Mouse (Mus musculus): ENCODE results near the gene Vgll4. TPM values are rescaled to one million over a fixed set of nuclear protein-coding genes. Genes with fewer than 3 reads are reported as not detected.

The Vgll4 gene
- polyA plus RNA-seq, 1 experiment from 2014 or later, result 35.6 TPM

DNA sequence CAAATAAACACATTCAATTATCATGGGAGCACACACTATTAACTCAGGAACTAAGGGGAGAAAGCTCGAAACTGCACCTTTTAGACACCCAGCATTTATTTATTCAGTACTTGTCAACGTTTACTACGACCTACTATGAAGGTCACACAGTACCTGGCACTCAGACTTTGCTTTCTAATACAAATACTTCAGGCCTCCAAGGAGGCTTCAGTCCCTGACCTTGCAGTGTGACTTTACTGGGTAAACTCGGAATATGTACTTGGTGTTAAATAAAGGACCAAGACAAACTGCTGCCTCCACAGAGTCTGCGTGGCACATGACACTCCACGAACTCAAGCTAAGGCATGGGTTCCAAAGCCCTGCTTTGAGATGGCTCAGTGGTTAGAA, 10.8 kb downstream of the Vgll4 start:
- H3K27ac ChIP-seq (ENCODE audit: low read depth, low read length), result no peak overlapping the region
- H3K9ac ChIP-seq (replicated peaks; ENCODE audit: low read depth, low read length), result no peak overlapping the region
- 85% methylated on average over 6 of the region's 6 CpGs for WGBS
- H3K4me1 ChIP-seq (ENCODE audit: control insufficient read depth, insufficient read depth, low read length), result no peaks in the 10 kb centered on the region
- H3K36me3 ChIP-seq (ENCODE audit: control insufficient read depth, insufficient read depth, low read length), result no peaks in the 10 kb centered on the region
- no peaks in the 10 kb centered on the region for H3K27me3 ChIP-seq (ENCODE audit: control insufficient read depth, insufficient read depth, low read length)
- H3K9me3 ChIP-seq (ENCODE audit: control insufficient read depth, low read length), result no peaks in the 10 kb centered on the region
- H3K4me2 ChIP-seq (ENCODE audit: low read depth, low read length), result no peak overlapping the region
- no peak overlapping the region for H3K4me3 ChIP-seq (ENCODE audit: low read depth, low read length)
- no peak for ATAC-seq (ENCODE audit: low read depth)

DNA sequence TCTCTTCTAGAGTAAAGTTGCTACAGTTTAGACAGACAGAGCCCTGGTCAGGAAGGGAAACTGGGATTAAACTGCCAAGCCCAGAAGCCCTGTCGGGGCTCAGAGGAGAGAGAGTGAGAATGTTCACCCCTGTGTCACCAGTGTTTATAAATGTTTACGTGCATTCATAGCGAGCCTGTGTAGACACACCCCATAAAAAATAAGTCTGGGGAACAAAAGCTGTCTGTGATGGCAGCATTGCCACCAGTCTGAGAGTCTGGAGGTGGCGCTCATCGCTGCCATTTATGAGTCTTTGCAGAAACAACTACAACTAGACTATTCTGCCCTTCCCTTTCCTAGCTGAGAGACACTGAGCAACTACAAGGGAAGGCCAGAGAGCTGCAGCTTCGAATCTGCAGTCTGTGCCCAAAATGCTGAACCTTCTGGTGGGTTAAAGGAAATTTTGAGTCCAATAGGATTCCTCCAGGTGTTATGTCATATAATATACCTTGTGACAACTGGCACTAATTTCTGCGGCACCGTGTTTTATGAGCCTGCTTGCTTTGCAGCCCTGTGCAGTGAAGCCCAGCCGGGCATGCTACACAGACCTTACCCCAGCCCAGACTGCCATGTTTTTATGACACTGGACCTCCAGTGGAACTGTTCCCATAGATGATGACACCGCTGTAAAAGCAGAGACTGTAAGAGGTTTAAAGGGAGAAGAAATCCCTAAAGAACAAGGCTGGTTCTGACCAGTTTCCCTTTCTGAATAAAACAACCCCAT, 11.4 kb downstream of the Vgll4 start:
- Histone ChIP-seq H3K4me1 (ENCODE audit: control insufficient read depth, insufficient read depth, low read length) (no peaks in the 10 kb centered on the region), H3K9me3 (ENCODE audit: control insufficient read depth, low read length) (no peaks in the 10 kb centered on the region), H3K27ac (ENCODE audit: low read depth, low read length) (no peak overlapping the region), H3K36me3 (ENCODE audit: control insufficient read depth, insufficient read depth, low read length) (no peaks in the 10 kb centered on the region), H3K4me3 (ENCODE audit: low read depth, low read length) (no peak overlapping the region), H3K9ac (replicated peaks; ENCODE audit: low read depth, low read length) (no peak overlapping the region), H3K4me2 (ENCODE audit: low read depth, low read length) (no peak overlapping the region), H3K27me3 (ENCODE audit: control insufficient read depth, insufficient read depth, low read length) (no peaks in the 10 kb centered on the region)
- no peak for ATAC-seq (ENCODE audit: low read depth)
- WGBS, result 47% methylated on average over 10 of the region's 10 CpGs

DNA sequence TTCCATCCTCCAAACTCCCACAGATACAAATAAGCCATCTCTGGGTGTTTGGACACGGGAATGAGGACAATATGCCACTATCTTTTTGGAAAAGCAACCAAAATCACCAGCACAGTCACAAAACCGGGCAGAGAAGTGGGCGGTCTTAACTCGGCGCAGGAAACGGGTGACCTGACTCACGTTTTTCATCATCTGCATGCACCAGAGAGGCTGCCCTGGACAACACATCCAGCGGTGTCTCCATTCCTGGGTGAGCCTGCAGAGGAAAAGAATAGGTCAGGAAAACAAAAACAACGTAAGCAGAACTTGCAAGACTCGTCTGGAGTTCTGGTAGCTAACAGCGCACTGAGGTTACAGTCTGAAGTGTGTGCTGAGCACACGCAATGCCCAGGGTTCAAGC, 12.0 kb downstream of the Vgll4 start:
- Histone ChIP-seq H3K36me3 (ENCODE audit: control insufficient read depth, insufficient read depth, low read length) (no peaks in the 10 kb centered on the region), H3K4me3 (ENCODE audit: low read depth, low read length) (no peak overlapping the region), H3K4me1 (ENCODE audit: control insufficient read depth, insufficient read depth, low read length) (no peaks in the 10 kb centered on the region), H3K9me3 (ENCODE audit: control insufficient read depth, low read length) (no peaks in the 10 kb centered on the region), H3K9ac (replicated peaks; ENCODE audit: low read depth, low read length) (no peak overlapping the region), H3K27ac (ENCODE audit: low read depth, low read length) (no peak overlapping the region), H3K4me2 (ENCODE audit: low read depth, low read length) (no peak overlapping the region), H3K27me3 (ENCODE audit: control insufficient read depth, insufficient read depth, low read length) (no peaks in the 10 kb centered on the region)
- WGBS, result 79% methylated on average over 12 of the region's 12 CpGs
- ATAC-seq (ENCODE audit: low read depth), result no peak

DNA sequence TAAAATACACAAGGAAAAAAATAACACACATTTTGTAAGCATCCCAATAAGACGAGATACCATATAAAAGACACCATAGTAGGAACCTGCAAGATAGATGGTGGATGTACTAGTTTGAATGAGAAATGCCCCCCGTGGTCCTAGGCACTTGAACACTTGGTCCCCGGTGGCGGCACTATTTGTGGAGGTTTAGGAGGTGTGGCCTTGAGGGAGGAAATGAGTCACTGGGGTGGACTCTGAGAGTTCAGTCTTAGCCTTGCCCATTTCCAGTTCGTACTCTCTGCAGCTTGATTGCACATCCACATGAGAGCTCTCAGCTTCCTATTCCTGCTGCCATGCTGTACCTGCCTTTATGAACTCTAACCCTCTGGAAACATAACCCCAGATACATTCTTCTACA, 15.3 kb downstream of the Vgll4 start:
- ATAC-seq (ENCODE audit: low read depth), result no peak
- WGBS, result 85% methylated on average over 5 of the region's 5 CpGs
- Histone ChIP-seq H3K9me3 (ENCODE audit: control insufficient read depth, low read length) (no peaks in the 10 kb centered on the region), H3K27me3 (ENCODE audit: control insufficient read depth, insufficient read depth, low read length) (no peaks in the 10 kb centered on the region), H3K9ac (replicated peaks; ENCODE audit: low read depth, low read length) (no peak overlapping the region), H3K27ac (ENCODE audit: low read depth, low read length) (no peak overlapping the region), H3K36me3 (ENCODE audit: control insufficient read depth, insufficient read depth, low read length) (no peaks in the 10 kb centered on the region), H3K4me2 (ENCODE audit: low read depth, low read length) (no peak overlapping the region), H3K4me1 (ENCODE audit: control insufficient read depth, insufficient read depth, low read length) (peaks cover 4% of the 10 kb centered on the region; the same call in 1 of the 2 replicates), H3K4me3 (ENCODE audit: low read depth, low read length) (no peak overlapping the region)

DNA sequence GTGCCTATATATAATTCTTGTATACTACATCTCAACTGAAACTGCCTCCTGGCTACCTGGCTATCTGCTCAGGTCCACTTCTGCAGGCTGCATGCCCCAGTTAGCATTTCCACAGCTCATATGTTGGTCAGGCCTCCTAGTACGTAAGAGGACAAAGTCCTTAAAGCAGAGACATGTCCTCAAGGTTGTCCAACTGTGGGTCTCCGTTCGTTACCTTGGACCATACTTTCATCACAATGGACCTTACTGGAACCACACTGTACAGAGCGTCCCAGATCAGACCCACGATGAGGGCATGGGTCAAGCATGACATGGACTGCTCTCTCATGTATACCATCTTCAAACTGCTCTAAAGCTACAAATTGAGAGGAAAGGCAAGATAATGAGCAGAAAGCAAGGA, 16.2 kb downstream of the Vgll4 start:
- 94% methylated on average over 5 of the region's 5 CpGs for WGBS
- no peak overlapping the region for H3K4me2 ChIP-seq (ENCODE audit: low read depth, low read length)
- H3K4me3 ChIP-seq (ENCODE audit: low read depth, low read length), result no peak overlapping the region
- no peak overlapping the region for H3K9ac ChIP-seq (replicated peaks; ENCODE audit: low read depth, low read length)
- H3K36me3 ChIP-seq (ENCODE audit: control insufficient read depth, insufficient read depth, low read length), result no peaks in the 10 kb centered on the region
- H3K9me3 ChIP-seq (ENCODE audit: control insufficient read depth, low read length), result no peaks in the 10 kb centered on the region
- no peak for ATAC-seq (ENCODE audit: low read depth)
- H3K4me1 ChIP-seq (ENCODE audit: control insufficient read depth, insufficient read depth, low read length), result peaks cover 4% of the 10 kb centered on the region; the same call in 1 of the 2 replicates
- H3K27me3 ChIP-seq (ENCODE audit: control insufficient read depth, insufficient read depth, low read length), result no peaks in the 10 kb centered on the region
- H3K27ac ChIP-seq (ENCODE audit: low read depth, low read length), result no peak overlapping the region

DNA sequence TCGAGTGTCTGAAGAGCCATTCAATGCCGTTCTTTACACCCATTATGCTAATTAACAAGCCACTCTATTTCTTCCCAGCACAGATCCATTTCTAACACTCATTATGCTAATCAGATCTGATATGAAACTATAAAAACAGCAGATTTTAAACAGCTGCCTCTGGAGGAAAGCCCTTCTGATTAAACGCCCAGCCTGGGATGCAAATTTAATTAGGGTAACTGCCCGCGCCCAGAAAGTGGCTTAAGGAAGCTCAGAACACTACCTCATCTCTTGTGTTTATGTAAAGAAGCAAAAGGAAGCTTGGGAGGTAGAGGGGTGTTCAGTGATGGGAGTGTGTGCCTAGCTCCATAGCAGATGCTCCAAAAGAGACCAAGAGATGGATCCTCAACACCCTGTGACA, 17.4 kb downstream of the Vgll4 start:
- no peak overlapping the region for H3K27ac ChIP-seq (ENCODE audit: low read depth, low read length)
- peak; percentile 56 for ATAC-seq (ENCODE audit: low read depth)
- H3K27me3 ChIP-seq (ENCODE audit: control insufficient read depth, insufficient read depth, low read length), result no peaks in the 10 kb centered on the region
- peaks cover 4% of the 10 kb centered on the region; the same call in 1 of the 2 replicates for H3K4me1 ChIP-seq (ENCODE audit: control insufficient read depth, insufficient read depth, low read length)
- no peaks in the 10 kb centered on the region for H3K36me3 ChIP-seq (ENCODE audit: control insufficient read depth, insufficient read depth, low read length)
- WGBS, result 28% methylated on average over 5 of the region's 5 CpGs
- no peaks in the 10 kb centered on the region for H3K9me3 ChIP-seq (ENCODE audit: control insufficient read depth, low read length)
- no peak overlapping the region for H3K4me3 ChIP-seq (ENCODE audit: low read depth, low read length)
- no peak overlapping the region for H3K4me2 ChIP-seq (ENCODE audit: low read depth, low read length)
- no peak overlapping the region for H3K9ac ChIP-seq (replicated peaks; ENCODE audit: low read depth, low read length)

DNA sequence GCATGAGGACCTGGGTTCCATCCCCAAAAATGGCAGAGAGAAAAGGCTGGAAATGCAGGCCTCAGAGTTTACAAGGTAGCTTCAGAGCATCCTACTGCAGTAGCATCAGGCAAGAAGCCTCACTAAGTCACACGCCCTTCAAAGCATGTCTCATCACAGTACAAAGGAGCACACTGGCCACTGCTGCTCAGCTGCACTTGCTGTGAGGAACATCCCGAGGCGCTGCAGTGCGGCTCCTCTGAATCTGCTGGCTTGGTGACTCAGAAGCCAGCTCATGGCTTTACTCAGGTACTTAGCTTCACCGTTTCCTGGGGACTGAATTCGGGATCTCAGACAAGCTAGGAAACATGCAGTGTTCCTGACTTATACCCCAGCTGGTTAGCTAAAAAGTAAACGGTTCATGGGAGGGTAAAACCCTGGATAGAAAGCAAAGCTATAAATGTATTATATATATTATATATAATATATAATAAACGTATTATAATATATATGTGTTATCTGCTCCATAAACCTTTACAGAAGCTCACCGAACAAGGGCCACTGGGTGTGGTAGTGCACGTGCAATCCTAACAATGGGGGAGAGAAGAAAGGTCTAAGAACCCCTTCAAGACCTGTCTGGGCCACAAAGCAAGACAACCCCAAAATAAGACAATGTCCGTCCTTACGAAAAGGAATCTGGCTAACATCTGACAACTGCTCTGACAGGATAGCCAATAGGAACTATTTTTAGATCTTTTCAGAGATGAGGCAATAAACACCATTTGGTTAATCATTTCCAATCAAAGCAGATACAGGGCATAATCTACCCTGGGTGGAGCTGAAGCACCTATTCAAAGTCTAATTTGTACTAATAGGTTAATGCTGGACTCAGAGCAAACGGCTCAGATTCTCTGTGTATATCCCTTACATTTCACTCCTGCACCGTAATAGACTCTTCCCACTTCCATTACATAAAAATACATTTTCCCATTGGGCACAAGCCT, 25.0 kb downstream of the Vgll4 start:
- Histone ChIP-seq H3K9me3 (ENCODE audit: control insufficient read depth, low read length) (no peaks in the 10 kb centered on the region), H3K36me3 (ENCODE audit: control insufficient read depth, insufficient read depth, low read length) (no peaks in the 10 kb centered on the region), H3K27ac (ENCODE audit: low read depth, low read length) (no peak overlapping the region), H3K9ac (replicated peaks; ENCODE audit: low read depth, low read length) (no peak overlapping the region), H3K27me3 (ENCODE audit: control insufficient read depth, insufficient read depth, low read length) (no peaks in the 10 kb centered on the region), H3K4me2 (ENCODE audit: low read depth, low read length) (no peak overlapping the region), H3K4me1 (ENCODE audit: control insufficient read depth, insufficient read depth, low read length) (no peaks in the 10 kb centered on the region), H3K4me3 (ENCODE audit: low read depth, low read length) (no peak overlapping the region)
- ATAC-seq (ENCODE audit: low read depth), result no peak
- WGBS, result 90% methylated on average over 14 of the region's 14 CpGs

DNA sequence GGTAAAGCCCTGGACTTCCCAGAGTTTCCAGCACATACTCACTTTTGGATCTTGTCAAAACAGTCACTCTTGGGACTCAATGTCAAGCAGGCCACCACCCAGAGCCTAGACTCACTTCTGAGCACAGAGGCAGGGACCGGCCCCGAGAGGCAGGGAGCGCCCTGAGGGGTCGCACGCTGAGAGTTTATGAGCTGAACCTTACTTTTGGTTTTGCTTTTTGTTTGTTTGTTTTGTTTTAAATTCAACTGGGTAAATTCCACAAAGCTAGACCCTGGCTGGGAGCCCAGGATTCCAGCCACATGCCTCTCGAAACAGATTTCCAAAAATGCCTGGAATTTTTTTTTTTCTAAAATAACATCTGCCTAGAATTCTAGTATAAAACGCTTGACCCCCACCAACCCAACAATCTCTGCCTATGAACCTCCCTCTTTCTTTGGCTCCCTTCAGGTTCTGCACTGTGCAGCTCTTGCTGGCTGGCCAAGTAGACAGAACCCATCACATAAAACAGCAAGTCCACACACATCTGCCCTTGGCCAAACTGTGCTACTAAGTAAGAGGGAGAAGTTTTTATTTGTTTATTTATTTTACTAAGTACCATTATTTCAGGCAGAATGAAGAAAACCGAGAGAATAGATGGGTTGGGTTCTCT, 28.5 kb downstream of the Vgll4 start:
- no peaks in the 10 kb centered on the region for H3K36me3 ChIP-seq (ENCODE audit: control insufficient read depth, insufficient read depth, low read length)
- H3K4me1 ChIP-seq (ENCODE audit: control insufficient read depth, insufficient read depth, low read length), result no peaks in the 10 kb centered on the region
- H3K4me3 ChIP-seq (ENCODE audit: low read depth, low read length), result no peak overlapping the region
- no peak for ATAC-seq (ENCODE audit: low read depth)
- WGBS, result 81% methylated on average over 8 of the region's 8 CpGs
- H3K9ac ChIP-seq (replicated peaks; ENCODE audit: low read depth, low read length), result no peak overlapping the region
- no peak overlapping the region for H3K27ac ChIP-seq (ENCODE audit: low read depth, low read length)
- H3K4me2 ChIP-seq (ENCODE audit: low read depth, low read length), result no peak overlapping the region
- no peaks in the 10 kb centered on the region for H3K27me3 ChIP-seq (ENCODE audit: control insufficient read depth, insufficient read depth, low read length)
- H3K9me3 ChIP-seq (ENCODE audit: control insufficient read depth, low read length), result no peaks in the 10 kb centered on the region

Data from neural tube, embryonic 14.5 days (tissue).